Mouse (Mus musculus) left cerebral cortex, postnatal 4 days (tissue): Measurements from ENCODE around the gene Olig1. TPM values are rescaled to one million over a fixed set of nuclear protein-coding genes. Genes with fewer than 3 reads are reported as not detected.
"Not testable (repeated sequence)": the region's sequence is repeated elsewhere in the genome, so short reads cannot be mapped to it uniquely, and the experiment has no call there.

Experiments used
- DNase-seq: peaks from one replicate; pipeline ENCODE4 v3.0.0-alpha.2; 2022
- intact Hi-C: fragments of 180-260 bp; cut with DNase I; formaldehyde crosslinking; loops from one replicate; pipeline ENCODE4 v1.15.1; 2025
- total RNA-seq, 2 experiments: library from RNA; stranded (reverse); gene quantifications; 2 replicates each; pipeline ENCODE4 v1.2.3; 2021

Olig1 gene
- total RNA-seq, 2 experiments from 2014 or later: 95.9 to 102 TPM

- DNase-seq: no peak
- intact Hi-C loops: no loop called here
Observed at GRCm38 (mm10) chr16:91233241-91233944, 36.2 kb upstream of the Olig1 start.

- no peak for DNase-seq
- intact Hi-C loops: no loop called here
Observed at GRCm38 (mm10) chr16:91239024-91239423, 30.5 kb upstream of the Olig1 start.

- intact Hi-C loops: no loop called here
Observed at GRCm38 (mm10) chr16:91246292-91246691, 23.3 kb upstream of the Olig1 start.

GRCm38 (mm10) chr16:91255419-91256164 is 14.0 kb upstream of the Olig1 start:
- DNase-seq, intact Hi-C loops: not testable (repeated sequence)

More at GRCm38 (mm10) chr16:91246292-91246691, 23.3 kb upstream of the Olig1 start:
- peak; percentile 31 for DNase-seq

GRCm38 (mm10) chr16:91258956-91259355 is 10.6 kb upstream of the Olig1 start:
- intact Hi-C loops: no loop called here

GRCm38 (mm10) chr16:91260861-91261260 is 8.7 kb upstream of the Olig1 start:
- intact Hi-C loops: no loop called here
- no peak for DNase-seq

More at GRCm38 (mm10) chr16:91258956-91259355, 10.6 kb upstream of the Olig1 start:
- DNase-seq: no peak

- intact Hi-C loops: no loop called here
- peak; percentile 33 for DNase-seq
Observed at GRCm38 (mm10) chr16:91262467-91263220, 6.9 kb upstream of the Olig1 start.

- intact Hi-C loops: no loop called here
- peak; percentile 84 for DNase-seq
Observed at GRCm38 (mm10) chr16:91265972-91266371, 3.6 kb upstream of the Olig1 start.

- DNase-seq: no peak
- intact Hi-C loops: no loop called here
Observed at GRCm38 (mm10) chr16:91268724-91269452, 684 bp upstream of the Olig1 start.

GRCm38 (mm10) chr16:91270212-91270971 is 820 bp downstream of the Olig1 start:
- intact Hi-C loops: no loop called here
- peak; percentile 30 for DNase-seq

- intact Hi-C loops: no loop called here
- no peak for DNase-seq
Observed at GRCm38 (mm10) chr16:91270982-91271549, 1.5 kb downstream of the Olig1 start.

- intact Hi-C loops: no loop called here
- DNase-seq: no peak
Observed at GRCm38 (mm10) chr16:91271634-91272033, 2.1 kb downstream of the Olig1 start.

- no peak for DNase-seq
- intact Hi-C loops: no loop called here
Observed at GRCm38 (mm10) chr16:91280516-91280915, 10.9 kb downstream of the Olig1 start.

- intact Hi-C loops: no loop called here
- no peak for DNase-seq
Observed at GRCm38 (mm10) chr16:91292080-91292479, 22.5 kb downstream of the Olig1 start.

GRCm38 (mm10) chr16:91292719-91293333 is 23.3 kb downstream of the Olig1 start:
- intact Hi-C loops: no loop called here
- DNase-seq: no peak

GRCm38 (mm10) chr16:91297726-91298125 is 28.2 kb downstream of the Olig1 start:
- DNase-seq: no peak
- intact Hi-C loops: no loop called here

- intact Hi-C loops: no loop called here
- DNase-seq: no peak
Observed at GRCm38 (mm10) chr16:91299412-91299811, 29.8 kb downstream of the Olig1 start.

GRCm38 (mm10) chr16:91300641-91301441 is 31.3 kb downstream of the Olig1 start:
- no peak for DNase-seq
- intact Hi-C loops: no loop called here
